Mouse (Mus musculus) megakaryocyte, adult 5-6 weeks (primary cell): ENCODE data around the gene Grcc10. TPM values are rescaled to one million over a fixed set of nuclear protein-coding genes. Genes with fewer than 3 reads are reported as not detected.
A peak's percentile ranks its signal among the peaks of the same experiment; 100 is the strongest.

Experiments used
- ATAC-seq: 2 replicates; pipeline ENCODE4 v1.8.0; 2016; ENCODE audit warnings: mild to moderate bottlenecking, inconsistent platforms; ENCODE audit not compliant: poor library complexity, severe bottlenecking
- total RNA-seq, 2 experiments: library from RNA; stranded (forward) in 1 of 2; stranded (reverse) in 1 of 2; fragments of 153-499, 151-499 nt in 1 of 2; fragments of 221-1000, 200-1000 nt in 1 of 2; gene quantifications; 2 replicates each; pipeline versions ENCODE4 v1.2.3 to v1.2.4; 2015 to 2017

Gene Grcc10
- total RNA-seq, 2 experiments from 2014 or later, result 121 to 177 TPM

- ATAC-seq, result peak; percentile 84
Observed at GRCm38 (mm10) chr6:124732476-124733370, 8.5 kb downstream of the Grcc10 start.

DNA sequence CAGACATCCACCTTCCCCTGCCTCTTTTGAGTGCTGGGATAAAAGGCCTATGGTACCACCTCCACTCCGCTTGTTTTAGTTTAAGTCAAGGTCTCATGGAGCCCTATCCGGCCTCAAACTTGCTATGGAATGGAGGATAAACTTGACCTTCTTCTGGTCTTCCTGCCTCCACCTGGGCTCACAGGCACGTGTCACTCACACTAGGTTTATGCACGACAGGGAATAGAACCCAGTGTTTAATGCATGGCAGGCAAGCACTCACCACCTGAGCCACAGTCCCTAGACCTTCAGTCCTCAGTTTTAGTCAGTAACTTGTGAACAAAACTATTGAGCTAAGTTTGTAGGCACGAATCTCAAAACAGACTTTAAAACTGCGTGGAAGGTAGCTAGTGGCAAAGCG, 10.1 kb downstream of the Grcc10 start:
- ATAC-seq, result no peak

- peak; percentile 64 for ATAC-seq
Observed at GRCm38 (mm10) chr6:124729850-124730705, 11.1 kb downstream of the Grcc10 start.

- ATAC-seq, result no peak
Observed at GRCm38 (mm10) chr6:124728621-124729020, 12.6 kb downstream of the Grcc10 start.

- ATAC-seq, result no peak
Observed at GRCm38 (mm10) chr6:124724472-124724871, 16.7 kb downstream of the Grcc10 start.

DNA sequence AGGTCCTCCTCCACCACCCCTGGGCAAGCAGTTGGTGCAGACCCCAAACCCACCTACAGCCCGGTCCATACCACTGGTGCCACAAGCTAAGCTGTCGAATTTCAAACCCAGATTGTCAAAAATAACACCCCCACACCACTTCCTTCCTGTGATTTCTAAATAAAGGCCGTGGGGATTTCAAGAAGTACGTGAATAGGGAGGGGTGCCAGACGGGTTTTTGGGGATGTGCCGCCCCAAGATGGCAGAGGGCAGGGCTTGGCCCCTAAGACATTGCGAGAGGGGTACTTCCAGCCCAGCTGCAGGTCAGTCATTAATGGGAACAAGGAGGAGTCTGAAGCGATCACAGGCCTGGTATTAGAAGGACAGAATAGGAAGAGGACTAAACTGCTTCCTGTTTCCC, 17.6 kb downstream of the Grcc10 start:
- ATAC-seq, result peak; percentile 80

DNA sequence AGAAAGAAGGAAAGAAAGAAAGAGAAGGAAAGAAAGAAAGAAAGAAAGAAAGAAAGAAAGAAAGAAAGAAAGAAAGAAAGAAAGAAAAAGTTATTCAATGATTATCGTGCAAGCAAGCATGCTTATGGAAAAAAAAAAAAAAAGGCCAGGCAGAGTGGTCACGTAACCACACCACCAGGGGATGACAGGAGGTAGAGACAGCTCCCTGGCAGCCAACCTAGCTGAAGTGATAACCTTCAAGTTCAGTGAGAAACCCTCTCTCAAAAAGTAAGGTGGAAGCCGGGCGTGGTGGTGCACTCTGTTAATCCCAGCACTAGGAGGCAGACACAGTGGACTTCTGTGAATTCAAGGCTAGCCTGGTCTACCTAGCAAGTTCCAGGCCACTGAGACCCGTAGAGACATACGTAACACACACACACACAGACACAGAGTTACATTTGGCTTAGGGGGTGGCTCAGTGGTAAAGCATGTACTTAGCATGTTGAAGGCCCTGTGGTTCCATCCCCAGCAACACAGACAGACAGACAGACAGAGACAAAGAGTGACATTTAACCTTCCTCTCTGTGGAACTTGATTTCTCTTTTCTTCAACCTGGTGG, 18.2 kb downstream of the Grcc10 start:
- peak; percentile 1; the same call in 1 of the 2 replicates for ATAC-seq

DNA sequence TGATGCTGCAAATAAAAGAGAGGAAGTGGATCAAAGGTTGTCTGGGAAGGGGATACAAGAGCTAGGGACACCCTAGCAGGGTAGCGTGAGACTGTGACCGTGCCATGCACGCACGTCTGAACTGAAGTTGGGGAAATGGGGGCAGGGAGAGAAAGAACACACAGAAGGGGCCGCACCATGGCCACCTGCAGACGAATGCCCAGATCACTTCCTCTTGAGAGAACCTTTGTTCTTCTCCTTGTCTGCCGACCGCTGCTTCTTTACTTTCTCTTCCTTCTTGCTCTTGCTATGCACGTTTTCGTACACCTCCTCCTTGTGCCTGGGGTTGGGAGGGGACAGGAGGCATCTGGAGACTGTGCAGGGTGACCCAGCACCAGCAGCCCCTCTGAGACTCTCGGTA, 20.3 kb downstream of the Grcc10 start:
- ATAC-seq, result peak; percentile 19; the same call in 1 of the 2 replicates

DNA sequence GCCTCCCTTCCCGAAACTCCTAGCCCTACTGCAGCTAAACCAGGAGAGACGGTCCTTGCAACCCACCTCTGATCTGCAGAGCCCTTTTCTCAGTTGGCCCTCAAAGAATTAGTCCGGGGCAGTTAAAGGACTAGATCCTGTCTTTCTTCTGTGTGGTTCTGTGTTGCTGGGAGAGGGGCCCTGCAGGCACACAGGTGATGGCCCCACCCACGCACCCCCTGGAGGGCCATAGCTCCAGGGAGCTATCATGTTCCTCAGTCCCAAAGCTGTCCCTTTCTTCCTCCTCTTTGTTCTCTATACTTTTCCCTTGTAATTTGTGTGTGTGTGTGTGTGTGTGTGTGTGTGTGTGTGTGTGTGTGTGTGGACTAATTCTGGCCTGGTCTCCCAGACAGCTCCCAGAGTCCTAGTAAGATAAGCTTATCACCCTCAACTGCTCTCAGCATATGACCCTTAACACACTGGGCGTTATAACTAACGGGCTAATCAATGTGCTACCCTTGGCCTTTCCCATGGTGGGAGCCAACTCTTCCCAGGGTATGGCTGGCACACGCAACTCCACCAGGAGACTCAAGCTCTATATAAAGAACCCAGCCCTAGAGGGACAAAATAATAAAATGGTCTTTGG, 21.7 kb downstream of the Grcc10 start:
- no peak for ATAC-seq

- no peak for ATAC-seq
Observed at GRCm38 (mm10) chr6:124718703-124719102, 22.5 kb downstream of the Grcc10 start.

- ATAC-seq, result no peak
Observed at GRCm38 (mm10) chr6:124717968-124718367, 23.2 kb downstream of the Grcc10 start.

GRCm38 (mm10) chr6:124716864-124717490, 24.2 kb downstream of the Grcc10 start:
- ATAC-seq, result peak; percentile 66

- ATAC-seq, result no peak
Observed at GRCm38 (mm10) chr6:124712918-124713317, 28.3 kb downstream of the Grcc10 start.

DNA sequence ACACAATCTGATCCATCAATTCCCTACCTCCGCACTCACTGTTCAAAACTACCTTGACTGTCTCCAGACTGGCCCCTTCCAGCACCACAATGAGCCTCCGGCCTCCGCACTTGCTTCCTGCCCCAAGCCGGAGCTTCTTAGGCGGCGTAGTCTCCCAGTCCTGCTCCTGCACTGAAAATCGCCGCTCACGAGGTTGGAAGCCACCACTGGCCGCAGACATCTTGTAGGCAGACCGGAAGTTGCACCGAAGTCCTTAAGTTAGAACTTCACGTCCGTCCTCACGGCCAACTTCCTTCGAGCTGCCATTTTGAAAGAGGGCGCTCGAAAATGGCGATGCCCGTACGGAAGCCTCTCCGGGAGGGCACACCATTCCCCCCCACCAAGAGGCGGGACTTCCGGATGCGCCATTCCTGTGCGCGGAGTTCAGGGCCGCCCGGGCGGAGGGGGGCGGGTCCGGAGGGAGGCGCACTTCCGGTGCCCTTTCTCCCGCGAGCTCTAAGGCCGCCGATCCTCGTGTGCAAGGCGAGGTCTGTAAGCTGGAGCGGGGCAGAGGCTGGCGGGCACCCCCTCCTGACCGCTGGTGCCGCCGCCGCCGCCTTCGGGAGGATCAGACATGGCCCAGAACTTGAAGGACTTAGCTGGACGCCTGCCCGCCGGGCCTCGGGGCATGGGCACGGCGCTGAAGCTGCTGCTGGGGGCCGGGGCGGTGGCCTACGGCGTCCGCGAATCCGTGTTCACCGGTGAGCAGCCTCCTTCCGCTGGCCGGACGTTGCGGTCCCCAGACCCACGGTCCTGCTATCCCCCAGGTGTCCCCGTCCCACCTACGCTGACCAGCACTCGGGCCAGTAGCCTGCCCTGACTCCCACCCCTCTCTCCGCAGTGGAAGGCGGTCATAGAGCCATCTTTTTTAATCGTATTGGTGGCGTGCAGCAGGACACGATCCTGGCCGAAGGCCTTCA, 29.1 kb downstream of the Grcc10 start, which contains the start of the genes Emg1 and Phb2:
Gene Emg1, minus strand, starts transcription at position 355 of the 959 bp plus-strand sequence.
Gene Phb2, plus strand, starts transcription at position 513 of the 959 bp plus-strand sequence.
- ATAC-seq, result peak; percentile 95

- ATAC-seq, result no peak
Observed at GRCm38 (mm10) chr6:124708289-124708889, 32.8 kb downstream of the Grcc10 start.

DNA sequence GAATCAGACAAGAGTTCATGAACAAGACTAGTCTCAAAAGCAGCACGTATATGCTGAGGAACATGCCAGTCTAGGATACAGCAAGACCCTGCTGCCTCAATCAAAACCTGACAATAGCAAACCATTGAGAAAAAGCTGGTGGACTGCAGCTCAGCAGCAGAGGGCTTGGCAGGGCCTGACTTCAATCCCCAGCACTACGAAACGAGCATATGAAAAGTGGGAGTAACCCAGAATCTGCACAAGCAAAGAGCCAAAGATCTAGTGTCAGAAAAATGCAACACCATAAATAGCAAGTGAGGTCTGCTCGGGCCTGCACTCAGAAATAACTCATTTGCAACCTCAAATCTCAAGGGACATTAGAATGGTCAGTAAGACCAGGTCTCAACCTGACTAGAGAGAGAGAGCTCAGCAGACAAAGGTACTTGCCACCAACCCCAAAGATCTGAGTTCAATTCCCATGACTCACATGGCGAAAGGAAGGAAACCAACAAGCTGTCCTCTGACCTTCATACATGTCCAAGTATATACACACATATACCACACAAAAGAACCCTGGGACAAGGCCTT, 35.0 kb downstream of the Grcc10 start:
- no peak for ATAC-seq

- ATAC-seq, result no peak
Observed at GRCm38 (mm10) chr6:124704417-124704816, 36.8 kb downstream of the Grcc10 start.

DNA sequence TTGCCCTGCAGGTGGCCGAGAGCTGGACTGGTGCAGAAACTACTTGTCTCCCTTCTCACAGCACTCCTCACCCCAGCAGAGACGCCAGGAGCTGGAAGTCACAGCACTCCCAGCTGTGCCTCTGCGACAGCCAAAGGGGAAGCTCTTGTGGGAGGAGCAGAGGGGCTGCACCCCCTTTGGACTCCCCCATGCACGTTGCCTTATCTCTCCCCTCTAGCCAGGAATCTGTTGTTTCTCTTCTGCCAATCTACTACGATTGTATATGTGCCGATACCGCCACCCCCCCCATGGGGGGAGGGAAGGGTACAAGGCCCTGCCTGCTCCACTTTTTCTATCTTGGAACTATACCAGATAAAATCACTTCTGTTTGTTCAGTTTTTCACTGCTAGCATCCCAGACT, 37.4 kb downstream of the Grcc10 start:
- no peak for ATAC-seq
